Mouse (Mus musculus) thymus, adult 18-20 months (tissue): ENCODE measurements at regions not wholly inside any gene's neighbourhood (a gene's known extent, or its start where the extent isn't known, plus 50 kb on each side); places are given as distances from the start of the nearest gene placed in this dataset.

Experiments
- DNase-seq, 2 experiments: peaks; one replicate each; pipeline ENCODE4 v3.0.0; 2022; ENCODE audit warnings: mixed read lengths in 2 of 2

DNA sequence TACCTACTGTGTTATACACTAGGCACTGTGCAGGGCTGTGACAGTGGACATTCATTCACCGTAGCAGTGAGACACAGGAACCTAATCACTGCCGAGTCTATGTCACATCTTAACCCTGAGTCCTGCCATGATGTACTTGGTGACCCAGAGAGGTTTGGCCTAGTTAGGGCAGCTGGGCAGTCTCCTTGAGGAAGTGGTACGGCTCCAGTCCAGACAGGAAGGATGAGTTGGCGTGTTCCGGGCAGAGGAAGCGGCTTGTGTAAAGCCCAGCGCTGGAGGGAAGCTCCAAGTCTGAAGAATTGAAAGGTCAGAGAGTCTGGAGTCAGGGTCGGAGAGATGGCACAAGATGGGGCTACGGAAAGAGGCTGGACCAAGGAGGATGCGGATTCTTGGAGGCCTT, 99.4 kb upstream of the Smim15 start:
- no peak for DNase-seq

DNA sequence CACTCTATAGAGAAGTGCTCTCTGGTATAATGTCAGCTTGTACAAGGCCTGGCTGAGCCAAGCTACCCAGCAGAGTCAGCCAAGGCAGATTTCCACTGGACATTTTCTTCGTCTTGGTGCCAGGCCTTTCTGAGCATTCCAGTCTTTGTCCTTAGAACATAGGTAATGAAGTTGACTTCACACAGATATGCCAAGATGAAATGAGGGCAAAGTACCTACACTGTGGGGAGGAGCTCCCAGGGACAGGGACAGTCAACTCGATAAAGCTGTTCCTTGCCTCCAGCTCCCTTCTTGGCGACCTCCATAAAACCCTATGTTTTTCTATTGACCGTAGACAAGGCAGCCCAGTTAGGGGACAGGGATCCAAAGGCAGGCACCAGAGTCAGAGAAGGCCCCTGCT, 101.3 kb upstream of the Smim15 start:
- no peak for DNase-seq

- no peak for DNase-seq
Measured at GRCm38 (mm10) chr13:107942297-107942962, 101.8 kb upstream of the Smim15 start.

GRCm38 (mm10) chr13:107939916-107940646, 104.2 kb upstream of the Smim15 start:
- DNase-seq = no peak

DNA sequence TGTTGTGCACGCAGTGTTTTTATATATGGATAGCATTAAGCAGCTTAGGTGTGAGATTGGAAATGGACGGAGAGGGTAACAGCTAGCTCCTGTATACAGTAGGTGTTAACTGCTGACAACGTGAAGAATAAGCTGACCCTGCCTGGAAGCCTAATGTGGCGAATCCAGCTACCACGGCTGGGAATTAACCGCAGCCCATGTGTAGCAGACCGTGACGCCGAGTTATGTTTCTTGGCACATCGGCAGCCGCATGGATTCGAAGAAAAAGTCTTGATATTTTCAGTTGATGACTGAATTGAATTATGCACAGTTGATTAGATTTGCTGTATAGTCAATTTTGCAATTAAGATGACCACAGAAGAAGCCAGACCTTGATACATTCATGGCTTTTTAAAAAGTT, 108.6 kb upstream of the Smim15 start:
- no peak for DNase-seq

GRCm38 (mm10) chr13:107934691-107935090, 109.6 kb upstream of the Smim15 start:
- DNase-seq = no peak

- no peak for DNase-seq
Measured at GRCm38 (mm10) chr13:107933598-107934571, 110.4 kb upstream of the Smim15 start.

DNA sequence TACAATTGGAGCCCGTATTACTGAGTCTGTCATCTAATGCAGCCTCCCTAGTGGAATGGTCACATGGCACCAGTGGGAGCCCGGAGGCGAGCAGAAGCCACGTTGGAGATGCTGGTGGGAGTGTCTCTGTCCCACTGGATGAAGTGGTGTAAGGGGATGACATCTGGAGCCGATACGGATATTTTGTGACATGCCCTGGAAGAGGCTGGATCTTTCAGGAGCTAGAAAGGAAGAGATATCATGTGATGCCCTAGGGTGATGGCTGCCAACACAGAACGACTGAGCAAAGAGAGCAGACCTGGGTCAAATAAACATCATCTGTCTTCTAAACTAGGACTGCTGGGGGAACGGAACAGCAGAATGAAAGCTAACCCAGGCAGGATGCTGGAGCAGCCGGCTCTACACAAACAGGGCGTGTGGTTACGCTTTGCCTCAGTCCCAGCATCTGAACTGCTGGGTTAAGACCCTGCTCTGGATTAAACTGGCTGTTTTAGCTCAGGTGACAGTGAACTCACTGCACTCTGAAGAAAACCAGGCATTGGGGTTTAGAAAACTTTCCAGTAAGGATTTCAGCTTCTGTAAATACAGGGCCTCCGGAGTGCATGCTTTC, 111.7 kb upstream of the Smim15 start:
- DNase-seq = no peak

- DNase-seq = no peak
Measured at GRCm38 (mm10) chr13:107931216-107931615, 113.0 kb upstream of the Smim15 start.

DNA sequence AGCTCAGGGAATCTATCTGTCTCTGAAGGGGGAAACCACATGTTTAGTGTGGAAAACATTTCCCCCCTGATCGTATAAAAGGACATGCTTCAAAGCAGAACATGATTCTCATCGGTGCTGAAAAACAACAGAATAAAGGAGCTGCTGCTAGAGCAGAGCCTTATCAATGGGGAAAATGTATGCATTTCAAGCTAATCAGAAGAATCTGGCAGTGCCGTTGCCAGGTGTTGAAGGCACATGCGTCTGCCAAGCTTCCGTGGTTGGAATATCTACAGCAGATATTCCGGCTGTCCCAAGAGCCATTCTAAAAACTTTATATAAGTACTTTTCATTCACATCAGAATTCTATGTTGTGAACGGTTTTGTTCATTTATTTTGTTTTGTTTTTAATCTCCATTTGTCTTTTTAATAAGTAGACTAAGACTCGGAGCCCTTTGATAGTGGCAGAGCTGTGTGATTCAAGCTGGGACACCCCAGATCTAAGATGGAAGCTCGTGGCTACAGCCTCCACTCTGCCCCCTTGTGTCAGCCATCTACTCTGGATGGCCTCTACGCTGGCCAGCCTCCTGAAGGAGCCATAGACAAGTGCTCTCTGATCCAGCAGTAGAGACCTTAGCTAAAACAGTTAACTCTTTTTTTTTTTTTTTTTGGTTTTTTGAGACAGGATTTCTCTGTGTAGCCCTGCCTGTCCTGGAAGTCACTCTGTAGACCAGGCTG, 116.6 kb upstream of the Smim15 start:
- DNase-seq = no peak

GRCm38 (mm10) chr13:107925470-107925869, 118.8 kb upstream of the Smim15 start:
- DNase-seq = no peak

- no peak for DNase-seq
Measured at GRCm38 (mm10) chr13:107923129-107924114, 120.8 kb upstream of the Smim15 start.

DNA sequence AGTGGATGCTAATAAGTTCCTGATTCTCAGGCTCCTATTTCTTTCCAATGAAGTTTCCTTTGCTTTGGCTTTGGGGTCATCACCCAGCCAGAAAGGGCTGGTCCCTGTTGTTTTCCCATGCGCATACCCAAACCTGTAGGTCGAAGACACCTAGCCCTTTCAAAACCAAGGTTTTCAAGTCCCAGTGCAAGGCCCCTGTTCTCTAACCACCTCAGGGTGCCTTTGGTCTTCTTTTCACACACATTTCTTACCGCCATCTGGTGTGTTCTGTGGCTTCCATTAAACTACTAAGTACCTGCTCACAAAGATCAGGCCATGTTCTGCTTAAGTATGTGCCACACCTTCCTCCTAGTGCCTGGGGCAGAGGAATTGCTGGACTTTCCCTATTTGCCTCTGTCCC, 124.8 kb upstream of the Smim15 start:
- no peak for DNase-seq

GRCm38 (mm10) chr13:107918478-107918877, 125.8 kb upstream of the Smim15 start:
- DNase-seq = no peak

GRCm38 (mm10) chr13:107918065-107918464, 126.2 kb upstream of the Smim15 start:
- no peak for DNase-seq

DNA sequence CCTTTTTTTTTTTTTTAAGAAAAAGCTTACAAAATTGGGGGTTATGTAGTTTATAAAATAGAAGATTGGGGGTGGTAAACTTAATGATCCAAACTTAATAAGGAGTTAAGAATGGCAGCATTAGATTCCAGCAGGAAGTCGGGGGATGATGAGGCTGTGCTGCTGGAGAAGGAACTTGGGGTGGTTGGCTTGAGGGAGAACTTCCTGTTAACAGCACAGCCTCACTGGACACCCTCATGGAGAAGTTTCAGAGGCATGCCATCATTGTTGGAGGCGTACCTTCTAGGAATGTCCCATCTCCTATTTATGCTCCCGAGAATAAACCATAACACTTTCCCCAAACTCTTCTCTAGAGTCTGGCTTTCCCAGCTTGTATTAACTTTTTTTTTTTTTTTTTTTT, 126.7 kb upstream of the Smim15 start:
- DNase-seq = no peak

DNA sequence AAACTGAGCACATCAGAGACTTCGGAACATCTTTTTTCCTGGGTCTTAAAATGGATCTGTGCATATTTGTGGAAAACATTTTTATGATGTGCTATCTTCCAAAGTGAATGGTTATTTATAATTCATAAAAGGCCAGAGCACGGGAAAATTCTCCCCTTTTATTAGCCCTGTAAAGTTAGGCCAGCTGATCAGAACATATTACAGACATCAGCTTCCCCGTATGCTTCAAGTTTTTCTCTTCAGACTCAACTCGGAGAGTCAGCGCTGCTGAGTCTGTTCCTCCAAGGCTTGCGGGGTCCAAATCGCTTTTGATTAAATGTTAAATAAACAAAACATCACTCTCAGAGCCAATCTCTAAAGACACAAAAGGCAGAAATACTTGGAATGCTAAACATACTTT, 134.1 kb upstream of the Smim15 start:
- no peak for DNase-seq

DNA sequence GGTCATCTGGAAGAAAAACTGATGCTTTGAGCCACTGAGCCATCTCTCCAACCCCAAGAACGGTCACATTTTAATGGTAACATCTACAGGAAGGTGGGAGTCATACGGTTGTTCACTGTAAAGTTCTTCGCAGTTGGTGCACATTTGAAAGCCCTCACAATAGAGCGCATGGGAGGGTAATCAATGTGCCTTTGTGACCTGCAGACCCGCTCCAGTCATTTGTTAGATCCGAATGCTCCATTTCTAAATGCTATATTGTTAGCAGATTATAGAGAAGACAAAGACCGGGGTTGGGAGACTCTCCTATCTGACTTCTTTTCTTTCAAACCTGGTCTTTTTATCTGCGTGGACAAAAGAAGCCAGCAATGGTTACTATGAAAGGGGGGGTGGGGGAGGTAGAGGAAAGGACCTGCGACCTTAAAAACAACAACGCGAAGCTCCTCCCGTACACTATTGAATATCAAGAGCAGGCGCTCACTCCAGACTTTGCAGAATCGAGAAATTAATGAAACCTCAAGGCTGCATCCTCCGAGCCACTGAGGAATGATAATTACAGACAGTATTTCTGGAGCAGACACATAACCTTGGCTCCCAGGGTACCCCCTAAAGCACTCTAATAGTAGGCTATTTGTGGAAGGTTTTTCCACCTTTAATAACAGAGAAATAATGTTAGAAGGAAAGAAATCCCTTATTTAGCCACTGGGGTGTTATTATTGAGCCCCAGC, 134.7 kb upstream of the Smim15 start:
- DNase-seq = no peak

DNA sequence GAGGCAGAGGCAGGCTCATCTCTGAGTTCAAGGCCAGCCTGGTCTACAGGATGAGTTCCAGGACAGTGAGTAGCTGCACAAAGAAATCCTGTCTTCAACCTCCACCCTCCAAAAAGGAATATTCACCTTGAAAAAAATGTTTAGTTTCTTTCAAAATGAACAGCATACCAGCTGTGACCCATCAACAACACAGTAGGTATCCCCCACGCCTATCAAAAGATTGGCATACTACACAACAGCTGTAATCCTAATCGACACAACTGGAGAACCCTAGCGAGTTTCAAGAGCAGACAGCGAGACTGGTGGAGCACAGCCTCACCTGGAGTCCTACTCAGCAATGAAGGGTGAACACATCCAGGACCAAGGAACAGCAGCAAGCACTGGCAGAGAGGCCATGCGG, 136.3 kb upstream of the Smim15 start:
- no peak for DNase-seq

DNA sequence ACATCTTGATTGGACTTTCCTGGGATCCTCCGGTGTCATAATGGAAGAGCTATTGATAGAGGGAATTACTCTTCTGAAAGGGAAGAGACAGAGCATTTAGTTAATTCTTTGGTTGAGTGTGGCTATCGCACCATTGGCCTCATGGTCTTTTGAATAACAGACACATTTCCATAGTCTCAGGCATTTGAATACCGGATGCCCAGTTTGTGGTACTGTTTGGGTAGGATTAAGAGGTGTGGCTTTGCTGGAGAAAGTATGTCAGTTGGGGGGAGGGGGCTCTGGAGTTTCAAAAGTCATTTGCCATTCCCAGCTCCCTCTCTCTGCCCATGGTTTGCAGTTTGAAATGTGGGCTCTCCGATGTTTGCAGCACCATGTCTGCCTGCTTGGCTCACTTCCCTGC, 139.4 kb upstream of the Smim15 start:
- DNase-seq = no peak
